Mouse (Mus musculus) lung, postnatal 0 days (tissue): ENCODE results near the gene Amigo2. TPM values are rescaled to one million over a fixed set of nuclear protein-coding genes. Genes with fewer than 3 reads are reported as not detected.

Experiments
- ATAC-seq: fragments of 200-750 bp; cut with Nextera tagmentation; 2 replicates; pipeline ENCODE4 v1.8.0; 2017; ENCODE audit warnings: moderate library complexity
- DNase-seq: peaks from one replicate; pipeline ENCODE4 v3.0.0-alpha.2; 2016; ENCODE audit warnings: low spot score
- H3K27ac ChIP-seq: fragments of 300-500 bp; sonication (generic); 2 replicates; pipeline ENCODE4 v1.5.1; 2014; ENCODE audit warnings: antibody characterized with exemption, mild to moderate bottlenecking, low read length, mixed read lengths
- H3K27me3 ChIP-seq: fragments of 300-500 bp; sonication (generic); replicated peaks from 2 replicates; pipeline ENCODE4 v1.6.1; 2014; ENCODE audit warnings: low read length, mixed read lengths; ENCODE audit not compliant: insufficient read depth
- H3K36me3 ChIP-seq: fragments of 300-500 bp; sonication (generic); 2 replicates; pipeline ENCODE4 v1.6.1; 2014; ENCODE audit warnings: low read length, mixed read lengths; ENCODE audit not compliant: insufficient read depth
- H3K4me1 ChIP-seq: fragments of 300-500 bp; sonication (generic); 2 replicates; pipeline ENCODE4 v1.6.1; 2014; ENCODE audit warnings: antibody characterized with exemption, low read depth, low read length, mixed read lengths; ENCODE audit not compliant: insufficient read depth
- H3K4me2 ChIP-seq: fragments of 300-500 bp; sonication (generic); replicated peaks from 2 replicates; pipeline ENCODE4 v1.6.1; 2014; ENCODE audit warnings: low read depth, mild to moderate bottlenecking, low read length, moderate library complexity, mixed read lengths
- H3K4me3 ChIP-seq: fragments of 300-500 bp; sonication (generic); 2 replicates; pipeline ENCODE4 v1.5.1; 2014; ENCODE audit warnings: low read depth, low read length
- H3K9ac ChIP-seq: fragments of 300-500 bp; sonication (generic); replicated peaks from 2 replicates; pipeline ENCODE4 v1.6.1; 2014; ENCODE audit warnings: low read depth, mild to moderate bottlenecking
- H3K9me3 ChIP-seq: fragments of 300-500 bp; sonication (generic); 2 replicates; pipeline ENCODE4 v1.6.1; 2016; ENCODE audit warnings: low read length, mixed read lengths
- CTCF ChIP-seq: IDR thresholded peaks from 2 replicates; pipeline ENCODE4 v1.5.1; 2016; ENCODE audit warnings: antibody characterized with exemption, mild to moderate bottlenecking
- EP300 ChIP-seq: IDR thresholded peaks from 2 replicates; pipeline ENCODE4 v1.6.1; 2016; ENCODE audit warnings: antibody characterized with exemption, mild to moderate bottlenecking, control low read depth
- WGBS: fragments of 180-500 bp; shearing (Covaris S2); extraction: QIAGEN DNeasy Blood & Tissue Kit; methylation state at CpG from one replicate; pipeline ENCODE4 v1.1.7; 2014; 5-methylcytosine and 5-hydroxymethylcytosine counted together
- polyA plus RNA-seq: library from polyadenylated mRNA; unstranded; fragments of >200 nt; fragmentation: Nextera tagmentation; extraction: Ambion mirVana; gene quantifications from 2 replicates; pipeline ENCODE4 v1.2.1, GENCODE M21; 2015

Amigo2 gene
- polyA plus RNA-seq, 1 experiment from 2014 or later = 12.3 TPM

- 74% methylated on average over 8 of the region's 8 CpGs for WGBS
Observed at GRCm38 (mm10) chr15:97259300-97259699, 12.2 kb upstream of the Amigo2 start.

GRCm38 (mm10) chr15:97258483-97259230 lies 11.6 kb upstream of the Amigo2 start:
- H3K4me2 ChIP-seq = no peak overlapping the region
- 84% methylated on average over 17 of the region's 17 CpGs for WGBS

More at GRCm38 (mm10) chr15:97259300-97259699, 12.2 kb upstream of the Amigo2 start:
- Histone ChIP-seq H3K36me3 (no peaks in the 10 kb centered on the region), H3K9me3 (no peaks in the 10 kb centered on the region), H3K4me2 (no peak overlapping the region), H3K4me1 (no peaks in the 10 kb centered on the region; the same call in 1 of the 2 replicates), H3K27me3 (no peaks in the 10 kb centered on the region), H3K9ac (no peak overlapping the region), H3K4me3 (no peak overlapping the region), H3K27ac (no peak overlapping the region)
- no peak for DNase-seq
- ATAC-seq = no peak
- TF ChIP-seq CTCF (no peak), EP300 (no peak)

GRCm38 (mm10) chr15:97257206-97257775 lies 10.2 kb upstream of the Amigo2 start:
- H3K27ac ChIP-seq = no peak overlapping the region
- no peaks in the 10 kb centered on the region for H3K36me3 ChIP-seq
- no peaks in the 10 kb centered on the region for H3K27me3 ChIP-seq
- no peak for TF ChIP-seq CTCF
- TF ChIP-seq EP300 = no peak
- DNase-seq = peak; percentile 43
- no peak overlapping the region for H3K4me2 ChIP-seq
- H3K9me3 ChIP-seq = no peaks in the 10 kb centered on the region
- H3K9ac ChIP-seq = no peak overlapping the region
- no peak overlapping the region for H3K4me3 ChIP-seq
- H3K4me1 ChIP-seq = no peaks in the 10 kb centered on the region; the same call in 1 of the 2 replicates
- WGBS = 43% methylated on average over 8 of the region's 8 CpGs
- 0 out of 2 replicates have a peak, but pooled peaks have one; percentile 28 for ATAC-seq

More at GRCm38 (mm10) chr15:97258483-97259230, 11.6 kb upstream of the Amigo2 start:
- DNase-seq (no peak), ATAC-seq (no peak)
- TF ChIP-seq CTCF = no peak
- no peak for TF ChIP-seq EP300
- no peaks in the 10 kb centered on the region for H3K9me3 ChIP-seq
- H3K36me3 ChIP-seq = no peaks in the 10 kb centered on the region
- H3K27me3 ChIP-seq = no peaks in the 10 kb centered on the region
- H3K9ac ChIP-seq = no peak overlapping the region
- no peaks in the 10 kb centered on the region; the same call in 1 of the 2 replicates for H3K4me1 ChIP-seq
- H3K27ac ChIP-seq = no peak overlapping the region
- no peak overlapping the region for H3K4me3 ChIP-seq

GRCm38 (mm10) chr15:97256411-97256810 lies 9.3 kb upstream of the Amigo2 start:
- no peak for DNase-seq
- TF ChIP-seq CTCF = no peak
- TF ChIP-seq EP300 = no peak
- Histone ChIP-seq H3K4me3 (no peak overlapping the region), H3K4me1 (no peaks in the 10 kb centered on the region; the same call in 1 of the 2 replicates), H3K27ac (no peak overlapping the region), H3K4me2 (no peak overlapping the region), H3K9me3 (no peaks in the 10 kb centered on the region), H3K9ac (no peak overlapping the region), H3K36me3 (no peaks in the 10 kb centered on the region), H3K27me3 (no peaks in the 10 kb centered on the region)
- 87% methylated on average over 11 of the region's 11 CpGs for WGBS
- ATAC-seq = no peak

- no peak overlapping the region for H3K4me3 ChIP-seq
- 78% methylated on average over 3 of the region's 3 CpGs for WGBS
- no peak overlapping the region for H3K4me2 ChIP-seq
- DNase-seq (no peak), ATAC-seq (no peak)
- no peaks in the 10 kb centered on the region; the same call in 1 of the 2 replicates for H3K4me1 ChIP-seq
- no peaks in the 10 kb centered on the region for H3K36me3 ChIP-seq
- H3K9ac ChIP-seq = no peak overlapping the region
- H3K27me3 ChIP-seq = no peaks in the 10 kb centered on the region
- H3K27ac ChIP-seq = no peak overlapping the region
- no peaks in the 10 kb centered on the region for H3K9me3 ChIP-seq
- no peak for TF ChIP-seq EP300
- TF ChIP-seq CTCF = no peak
Observed at GRCm38 (mm10) chr15:97255800-97256199, 8.7 kb upstream of the Amigo2 start.

GRCm38 (mm10) chr15:97254375-97254774 lies 7.3 kb upstream of the Amigo2 start:
- no peak for ATAC-seq
- Histone ChIP-seq H3K9ac (no peak overlapping the region), H3K27ac (no peak overlapping the region)

More at GRCm38 (mm10) chr15:97254375-97254774, 7.3 kb upstream of the Amigo2 start:
- Histone ChIP-seq H3K4me1 (no peaks in the 10 kb centered on the region; the same call in 1 of the 2 replicates), H3K27me3 (no peaks in the 10 kb centered on the region), H3K4me2 (no peak overlapping the region), H3K9me3 (no peaks in the 10 kb centered on the region), H3K4me3 (no peak overlapping the region), H3K36me3 (no peaks in the 10 kb centered on the region)
- WGBS = 97% methylated on average over 4 of the region's 4 CpGs
- no peak for DNase-seq
- TF ChIP-seq EP300 = no peak
- peak; percentile 40 for TF ChIP-seq CTCF
